Mouse (Mus musculus) frontal cortex, adult 2 months (tissue): ENCODE data around the gene Trak1. TPM values are rescaled to one million over a fixed set of nuclear protein-coding genes. Genes with fewer than 3 reads are reported as not detected.

Source experiments
- DNase-seq, 2 experiments: peaks; one replicate each; pipeline ENCODE4 v3.0.0; 2022; ENCODE audit warnings: low spot score in 1 of 2; ENCODE audit errors: extremely low spot score in 1 of 2
- polyA plus RNA-seq: library from polyadenylated mRNA; depleted of rRNA; stranded (reverse); fragments of >200 nt; gene quantifications from 2 replicates; pipeline ENCODE4 v1.2.3, GENCODE M21; 2012; rRNA removed

Gene Trak1
- 136 and 139 TPM in 2 replicates for polyA plus RNA-seq

DNA sequence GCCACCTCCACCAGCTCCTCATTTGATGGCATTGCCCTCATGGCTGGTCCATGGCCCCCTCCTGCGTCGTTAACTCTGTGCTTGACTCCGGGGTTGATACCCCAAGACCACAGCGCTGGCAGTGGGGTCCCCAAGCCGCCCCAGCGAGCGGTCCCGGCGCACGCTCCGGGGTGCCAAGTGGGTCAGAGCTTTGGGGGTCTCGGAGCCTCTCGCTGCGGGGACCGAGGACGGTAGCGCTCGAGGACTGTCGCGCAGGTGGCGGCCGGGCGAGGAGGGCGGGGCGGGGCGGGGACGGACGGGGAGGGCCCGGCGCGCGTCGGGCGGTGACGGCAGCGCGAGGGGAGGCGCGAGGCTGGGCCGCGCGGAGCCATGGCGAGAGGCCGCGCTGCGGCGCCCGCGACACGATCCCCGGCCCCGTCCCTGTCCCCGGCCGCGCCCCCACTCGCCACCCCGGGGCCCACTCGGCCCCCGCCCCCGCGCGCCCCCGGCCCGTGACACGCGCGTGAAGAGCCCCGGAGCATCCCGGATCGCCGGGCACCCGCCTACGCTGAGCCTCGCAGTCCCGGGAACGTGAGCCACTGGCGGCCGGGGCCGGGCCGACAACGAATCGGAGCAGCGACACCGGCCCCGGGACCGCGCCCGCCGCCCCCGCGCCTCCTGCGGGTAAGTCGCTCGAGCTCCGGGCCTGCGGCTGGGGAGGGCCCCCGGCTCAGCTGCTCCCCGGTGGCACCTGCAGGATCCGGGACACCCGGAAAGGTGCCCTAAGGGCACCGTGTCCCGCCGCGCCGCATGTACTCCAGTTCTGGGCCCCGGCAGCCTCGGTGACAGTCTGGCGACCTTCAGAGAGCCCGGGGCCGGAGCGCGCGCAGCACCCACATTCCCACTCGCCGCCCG is at the start of gene Trak1:
Trak1 (plus strand) TSS at position 332 of the 894 bp plus-strand sequence.
- peak in 1 of 2 experiments; percentile 40 for DNase-seq

GRCm38 (mm10) chr9:121247956-121248775 is 49.1 kb upstream of the Trak1 start:
- peak; percentile 53 to 94 for DNase-seq

DNA sequence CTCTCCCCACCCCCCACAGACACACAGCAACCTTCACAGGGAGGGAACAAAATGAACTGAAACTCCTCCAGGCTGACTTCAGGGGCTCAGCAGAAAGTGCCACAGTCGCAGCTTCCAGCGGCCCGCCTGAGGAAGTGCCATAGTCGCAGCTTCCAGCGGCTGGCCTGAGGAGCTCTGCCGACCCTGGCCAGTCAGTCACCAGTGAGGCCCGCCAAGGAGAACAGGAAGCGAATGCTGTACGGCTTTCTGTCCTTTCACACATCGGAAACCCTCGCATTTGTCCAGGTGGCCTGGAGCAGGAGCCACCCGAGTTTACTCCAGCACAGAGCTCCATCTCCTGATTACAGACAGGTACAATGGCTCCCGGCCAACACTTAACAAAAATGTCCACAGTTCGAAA is 47.5 kb upstream of the Trak1 start:
- no peak for DNase-seq

GRCm38 (mm10) chr9:121250854-121251253 is 46.4 kb upstream of the Trak1 start:
- no peak for DNase-seq

DNA sequence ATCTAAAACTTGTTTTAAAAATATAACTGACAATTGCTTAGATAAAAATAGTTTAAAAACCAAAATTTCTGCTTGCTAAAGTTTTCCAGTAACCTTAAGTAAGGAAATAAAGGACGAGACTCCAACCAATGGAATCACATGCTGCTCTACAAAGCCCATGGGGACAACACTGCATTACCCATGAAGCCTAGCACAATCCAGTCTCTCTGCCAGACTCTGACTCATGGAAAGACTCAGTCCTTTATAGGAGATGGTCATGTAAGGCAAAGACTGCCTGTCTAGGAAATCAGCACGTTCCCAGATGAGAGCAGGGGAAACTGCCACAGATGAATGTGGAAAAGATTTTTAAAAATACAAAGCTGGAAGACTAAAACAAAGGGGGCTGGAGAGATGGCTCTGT is 43.3 kb upstream of the Trak1 start:
- peak in 1 of 2 experiments; percentile 32 for DNase-seq

GRCm38 (mm10) chr9:121254761-121255160 is 42.5 kb upstream of the Trak1 start:
- DNase-seq, result no peak

DNA sequence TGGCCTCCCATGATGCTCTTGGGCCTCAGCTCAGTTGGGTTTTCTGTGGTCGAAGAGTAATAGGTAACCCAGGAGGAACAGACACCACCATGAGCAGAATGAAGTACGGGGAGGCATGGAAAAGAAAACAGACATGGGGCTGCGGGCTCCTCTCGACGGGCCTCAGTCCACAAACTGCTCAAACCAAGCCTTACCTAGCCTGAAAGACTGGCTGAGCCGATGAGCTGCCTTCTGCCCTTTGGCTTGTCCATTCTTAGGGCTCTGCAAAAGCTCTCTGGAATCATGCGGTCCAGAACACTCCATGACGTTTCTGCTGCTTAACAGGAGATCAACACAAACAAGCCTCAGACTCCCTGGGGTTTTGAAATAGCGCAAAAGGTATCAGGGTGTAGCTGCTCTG is 40.2 kb upstream of the Trak1 start:
- DNase-seq, result no peak

- DNase-seq, result no peak
Observed at GRCm38 (mm10) chr9:121265307-121265706, 32.0 kb upstream of the Trak1 start.

DNA sequence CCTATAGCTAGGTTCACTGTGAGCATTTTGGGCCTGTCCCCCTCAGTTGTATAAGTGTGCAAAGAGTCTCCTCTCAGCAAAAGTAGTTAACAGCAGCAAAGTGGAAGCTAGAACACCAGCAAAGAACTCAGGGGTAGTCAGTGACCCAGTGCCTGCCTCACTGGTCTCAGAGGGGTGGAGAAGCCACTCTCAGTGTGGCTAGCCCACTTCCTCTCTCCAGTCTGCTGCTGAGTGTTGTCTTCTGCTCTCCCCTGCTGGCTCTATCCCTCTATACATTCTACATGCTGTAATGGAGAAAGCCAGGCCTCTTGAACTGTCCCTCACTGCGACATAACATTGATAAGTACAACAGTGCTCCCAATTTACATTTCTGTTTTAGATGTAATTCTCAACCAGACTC is 26.2 kb upstream of the Trak1 start:
- no peak for DNase-seq

- DNase-seq, result no peak
Observed at GRCm38 (mm10) chr9:121271561-121271960, 25.7 kb upstream of the Trak1 start.

- no peak for DNase-seq
Observed at GRCm38 (mm10) chr9:121276745-121277117, 20.6 kb upstream of the Trak1 start.

GRCm38 (mm10) chr9:121277118-121278060 is 19.9 kb upstream of the Trak1 start, which contains the start of gene Ulk4:
TSS of gene Ulk4 (minus strand) at chr9:121277197.
- DNase-seq, result peak; percentile 88 to 91

DNA sequence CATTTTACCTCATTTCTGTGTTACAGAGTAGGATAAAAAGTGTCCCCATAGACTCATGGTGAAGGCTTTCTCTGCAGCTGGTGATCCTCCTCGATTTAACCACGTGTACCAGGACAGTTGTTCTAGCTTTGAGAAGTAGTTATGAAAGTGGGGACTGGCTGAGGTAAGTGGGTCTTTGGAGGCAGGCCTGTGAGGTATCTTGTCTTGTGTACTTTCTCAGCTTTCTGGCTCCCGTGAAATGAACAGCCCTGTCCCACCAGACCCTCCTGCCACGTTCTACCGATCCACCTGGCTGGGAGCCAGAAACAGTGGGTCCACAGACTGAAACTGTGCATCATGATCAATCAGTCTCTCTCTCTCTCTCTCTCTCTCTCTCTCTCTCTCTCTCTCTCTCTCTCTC is 18.1 kb upstream of the Trak1 start:
- DNase-seq, result no peak

- no peak for DNase-seq
Observed at GRCm38 (mm10) chr9:121281891-121282290, 15.4 kb upstream of the Trak1 start.

DNA sequence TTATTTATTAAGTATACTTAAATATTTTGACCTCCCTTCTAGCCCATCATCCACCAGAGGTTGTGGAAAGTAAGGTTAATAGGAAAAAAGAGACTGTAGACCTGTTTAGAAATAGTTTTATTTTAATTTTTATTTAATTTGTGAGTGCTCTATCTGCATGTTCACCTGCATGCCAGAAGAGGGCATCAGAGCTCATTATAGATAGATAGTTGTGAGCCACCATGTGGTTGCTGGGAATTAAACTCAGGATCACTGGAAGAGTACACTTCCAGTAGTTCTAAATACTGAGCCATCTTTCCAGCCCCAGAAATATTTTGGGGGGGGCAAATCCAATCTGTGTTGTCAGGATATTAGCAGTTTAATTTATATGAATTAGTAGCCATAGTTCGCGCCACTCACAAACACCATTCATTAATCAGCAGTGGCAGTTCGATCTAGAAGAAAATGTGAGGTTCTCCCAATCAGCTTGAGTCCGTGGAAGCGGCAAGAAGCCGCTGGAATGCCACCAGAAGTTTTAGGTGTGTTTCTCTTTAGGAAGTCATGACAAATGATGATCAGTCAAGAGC is 13.6 kb upstream of the Trak1 start:
- DNase-seq, result no peak

GRCm38 (mm10) chr9:121284422-121284821 is 12.9 kb upstream of the Trak1 start:
- no peak for DNase-seq

DNA sequence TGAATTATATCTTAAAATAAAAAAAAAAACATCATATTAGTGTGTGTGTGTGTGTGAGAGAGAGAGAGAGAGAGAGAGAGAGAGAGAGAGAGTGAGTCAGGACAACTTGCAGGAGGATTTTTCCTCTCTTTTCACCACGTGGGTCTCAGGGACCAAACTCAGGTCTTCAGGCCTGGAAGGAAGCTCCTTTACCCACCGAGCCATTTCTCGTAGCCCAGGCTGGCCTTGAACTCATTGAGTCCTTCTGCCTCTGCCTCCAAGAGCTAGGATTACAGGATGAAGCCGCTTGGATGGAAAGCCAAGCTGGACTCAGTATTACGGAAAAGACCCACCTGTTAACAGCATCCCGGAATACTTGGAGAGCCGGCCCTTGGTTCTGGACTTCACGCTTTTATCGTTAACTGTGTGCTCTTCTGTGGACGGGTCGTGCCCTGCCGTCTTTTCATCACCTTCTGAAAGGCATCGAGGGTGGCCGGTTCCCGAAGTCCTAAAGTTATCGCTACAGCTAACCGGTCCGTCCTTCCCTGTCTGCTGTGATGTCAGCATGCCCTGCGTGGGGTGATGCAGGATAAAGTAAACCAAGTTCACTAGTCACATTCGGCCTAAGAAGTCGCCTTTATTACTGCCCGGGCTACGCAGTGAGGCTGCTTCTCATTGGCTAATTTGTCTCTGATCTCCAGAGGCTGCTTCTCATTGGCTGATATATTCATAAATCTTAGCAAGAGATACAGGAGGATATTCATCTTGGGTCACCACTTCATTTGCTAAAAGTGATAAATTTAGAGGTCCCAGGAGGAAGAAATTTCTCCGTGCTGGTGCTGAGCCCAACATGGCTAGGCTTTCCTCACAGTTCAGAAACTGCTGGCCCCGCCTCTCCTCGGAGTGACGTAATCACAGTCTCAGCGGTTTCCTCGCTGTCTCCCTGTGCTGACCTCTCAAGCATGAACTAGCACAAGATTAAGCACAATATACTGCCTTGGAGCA is 11.7 kb upstream of the Trak1 start:
- DNase-seq, result peak in 1 of 2 experiments; percentile 58

DNA sequence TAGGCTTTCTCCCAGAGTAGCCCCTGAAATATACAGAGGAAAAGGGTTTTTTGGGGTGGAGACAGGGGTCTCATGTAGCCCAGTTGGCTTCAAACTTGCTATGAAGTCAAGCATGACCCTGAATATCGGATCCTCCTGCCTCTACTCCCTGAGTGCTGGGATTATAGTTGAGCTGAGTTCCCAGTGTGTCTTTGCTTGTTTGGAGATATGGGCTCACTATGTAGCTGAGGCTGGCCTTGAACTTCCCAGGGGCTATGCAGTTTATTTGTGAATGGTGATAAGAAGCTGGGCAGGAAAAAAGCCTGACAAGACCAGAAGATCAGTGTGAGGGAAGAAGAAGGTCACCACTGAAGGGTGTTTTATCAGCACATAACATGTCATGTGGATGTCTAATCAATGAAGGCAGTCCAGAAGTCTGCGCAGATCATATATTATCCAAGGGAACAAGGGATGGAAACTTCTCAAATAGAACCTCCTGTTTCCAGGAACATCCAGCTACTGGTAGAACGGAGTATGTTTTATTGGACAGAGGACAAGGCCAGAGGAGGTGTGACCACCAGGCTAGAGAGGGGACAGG is 10.9 kb upstream of the Trak1 start:
- no peak for DNase-seq
